Mouse (Mus musculus): ENCODE measurements around the gene Hprt.

- no peak for TF ChIP-seq CTCF (IDR thresholded peaks at IDR 0.05; ENCODE audit: borderline replicate concordance, insufficient read depth, low read length)
- no peak for TF ChIP-seq POLR2A (IDR thresholded peaks at IDR 0.05; ENCODE audit: low read depth, low read length)
Measured at GRCm38 (mm10) chrX:53056627-53057026, 68.7 kb downstream of the Hprt start.

Data from embryonic fibroblast, embryonic 13.5 days (primary cell).